Mouse (Mus musculus): ENCODE data around the gene Larp1b. TPM values are rescaled to one million over a fixed set of nuclear protein-coding genes. Genes with fewer than 3 reads are reported as not detected.

The Larp1b gene
- polyA plus RNA-seq, 1 experiment from 2014 or later: 16.0 TPM

DNA sequence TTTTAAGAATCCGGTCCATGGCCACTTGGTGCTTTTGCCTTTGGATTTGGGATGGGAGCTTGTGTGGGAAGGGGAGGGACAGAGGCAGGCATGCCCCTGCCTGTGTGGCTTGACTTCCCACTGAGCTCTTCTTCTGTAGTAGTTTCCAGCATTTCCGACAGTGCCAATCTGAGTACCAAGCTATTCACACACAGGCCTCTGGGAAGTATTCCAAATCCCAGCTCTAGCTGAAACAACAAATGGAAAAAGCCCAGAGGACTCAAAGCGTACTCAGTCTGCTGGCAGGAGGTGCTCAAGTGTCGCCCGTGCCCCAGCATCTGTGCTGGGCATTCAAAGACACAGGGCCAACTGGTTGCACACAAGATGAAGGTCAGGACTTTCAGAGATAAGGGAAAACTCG is 72.4 kb downstream of the Larp1b start:
- no peaks in the 10 kb centered on the region for H3K4me1 ChIP-seq (replicated peaks)
- no peaks in the 10 kb centered on the region for H3K9me3 ChIP-seq (replicated peaks)
- H3K4me2 ChIP-seq: no peak overlapping the region
- ATAC-seq (replicated peaks; ENCODE audit: insufficient number of reproducible peaks, insufficient read depth, low FRiP score, low read depth): no peak
- 57% methylated on average over 6 of the region's 6 CpGs for WGBS
- no peak overlapping the region for H3K27ac ChIP-seq
- H3K36me3 ChIP-seq: no peaks in the 10 kb centered on the region
- H3K4me3 ChIP-seq: no peak overlapping the region
- H3K27me3 ChIP-seq: no peaks in the 10 kb centered on the region
- no peak overlapping the region for H3K9ac ChIP-seq

DNA sequence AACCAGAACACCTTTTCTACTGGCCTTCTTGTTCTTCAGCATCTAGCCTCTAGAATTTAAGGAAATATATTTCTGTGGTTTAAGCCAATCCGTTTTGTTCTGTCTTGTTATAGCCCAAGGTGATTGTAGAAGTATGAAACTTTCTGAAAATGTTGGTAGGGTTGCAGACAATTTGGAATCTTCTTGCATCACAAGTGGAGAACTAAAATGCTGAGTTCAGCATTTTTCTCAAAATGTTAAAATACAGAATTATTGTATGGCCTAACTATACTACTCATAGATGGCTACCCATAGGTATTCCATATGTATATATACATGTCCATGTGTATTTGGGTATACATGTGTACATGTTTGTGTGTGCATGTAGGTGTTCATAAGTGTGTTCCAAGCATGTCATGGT is 81.1 kb downstream of the Larp1b start:
- no peak overlapping the region for H3K4me3 ChIP-seq
- H3K4me2 ChIP-seq: no peak overlapping the region
- no peaks in the 10 kb centered on the region for H3K4me1 ChIP-seq (replicated peaks)
- H3K9me3 ChIP-seq (replicated peaks): no peaks in the 10 kb centered on the region
- ATAC-seq (replicated peaks; ENCODE audit: insufficient number of reproducible peaks, insufficient read depth, low FRiP score, low read depth): no peak
- H3K36me3 ChIP-seq: no peaks in the 10 kb centered on the region
- H3K9ac ChIP-seq: no peak overlapping the region
- H3K27ac ChIP-seq: no peak overlapping the region
- 72% methylated on average over 1 of the region's 1 CpGs for WGBS
- no peaks in the 10 kb centered on the region for H3K27me3 ChIP-seq

DNA sequence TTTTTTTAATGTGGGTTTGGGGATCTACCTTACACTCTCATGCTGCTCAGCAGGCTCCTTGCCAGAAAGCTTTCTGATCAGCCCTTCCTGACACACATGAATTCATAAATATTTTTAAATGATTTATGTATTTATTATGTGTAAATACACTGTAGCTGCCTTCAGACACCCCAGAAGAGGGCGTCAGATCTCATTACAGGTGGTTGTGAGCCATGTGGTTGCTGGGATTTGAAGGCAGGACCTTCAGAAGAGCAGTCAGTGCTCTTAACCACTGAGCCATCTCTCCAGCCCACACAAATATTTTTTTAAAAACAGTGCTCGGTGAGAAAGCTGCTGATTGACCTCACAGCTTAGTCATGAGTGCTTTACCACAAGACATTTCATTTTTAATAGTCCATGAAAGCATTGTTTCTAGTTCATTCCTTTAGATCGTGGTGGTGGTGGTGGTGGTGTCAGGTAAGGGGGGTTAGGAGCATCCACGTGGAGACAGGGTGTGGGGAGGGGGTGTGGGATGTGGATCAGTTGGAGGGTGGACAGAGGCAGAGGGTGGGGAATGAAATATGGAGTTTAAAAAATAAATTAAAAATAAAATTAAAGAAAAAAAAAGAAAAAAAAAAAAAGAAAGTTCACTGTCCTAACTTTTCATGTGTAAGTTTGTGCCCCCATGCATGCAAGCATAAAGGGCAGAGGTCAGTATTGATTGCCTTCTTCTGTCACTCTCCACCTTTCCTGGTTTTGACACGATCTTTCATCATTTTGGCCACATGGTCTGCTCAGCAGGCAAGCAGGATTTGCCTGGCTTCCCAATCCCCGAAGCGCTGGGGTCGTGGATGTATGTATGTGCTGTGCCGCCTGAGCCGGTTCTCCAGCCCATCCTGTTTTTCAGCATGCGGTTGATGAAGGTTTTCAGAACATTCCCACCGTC is 81.9 kb downstream of the Larp1b start:
- Histone ChIP-seq H3K4me2 (no peak overlapping the region), H3K9ac (no peak overlapping the region), H3K9me3 (replicated peaks) (no peaks in the 10 kb centered on the region), H3K36me3 (no peaks in the 10 kb centered on the region), H3K4me3 (no peak overlapping the region), H3K27ac (no peak overlapping the region), H3K4me1 (replicated peaks) (no peaks in the 10 kb centered on the region), H3K27me3 (no peaks in the 10 kb centered on the region)
- ATAC-seq (replicated peaks; ENCODE audit: insufficient number of reproducible peaks, insufficient read depth, low FRiP score, low read depth): no peak
- 79% methylated on average over 12 of the region's 12 CpGs for WGBS

DNA sequence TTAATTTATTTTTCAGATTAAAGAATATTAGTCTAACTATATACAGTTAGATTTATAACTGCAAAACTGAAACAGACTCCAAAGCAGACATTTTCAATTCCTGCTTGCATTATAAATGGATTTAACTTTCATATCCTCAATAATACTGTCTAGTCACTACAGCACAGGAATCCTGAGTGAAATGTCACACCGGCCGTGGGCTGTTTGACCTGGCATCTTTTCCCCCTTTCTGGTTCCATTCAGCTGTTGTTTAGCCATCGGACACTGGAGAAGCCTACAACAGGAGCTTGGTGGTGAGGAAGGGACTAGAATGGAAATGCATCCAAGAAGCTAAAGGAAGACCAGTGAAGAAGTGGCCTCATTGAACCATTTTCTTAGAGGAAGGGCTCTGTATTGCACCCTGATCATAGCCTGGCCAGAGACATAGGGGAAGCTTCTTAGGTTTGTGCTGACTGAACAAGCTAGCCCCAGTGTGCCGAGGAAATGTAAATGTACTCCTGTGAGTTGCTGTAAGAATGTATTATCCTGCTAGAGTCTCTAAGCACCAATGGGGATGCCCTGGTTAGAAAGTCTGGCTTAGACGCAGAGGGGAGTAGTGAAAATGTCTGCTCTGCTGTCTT is 88.8 kb downstream of the Larp1b start:
- Histone ChIP-seq H3K4me3 (no peak overlapping the region), H3K27me3 (no peaks in the 10 kb centered on the region), H3K27ac (no peak overlapping the region), H3K4me2 (no peak overlapping the region), H3K36me3 (no peaks in the 10 kb centered on the region), H3K9ac (no peak overlapping the region), H3K9me3 (replicated peaks) (no peaks in the 10 kb centered on the region), H3K4me1 (replicated peaks) (no peaks in the 10 kb centered on the region)
- ATAC-seq (replicated peaks; ENCODE audit: insufficient number of reproducible peaks, insufficient read depth, low FRiP score, low read depth): no peak
- 75% methylated on average over 5 of the region's 5 CpGs for WGBS

DNA sequence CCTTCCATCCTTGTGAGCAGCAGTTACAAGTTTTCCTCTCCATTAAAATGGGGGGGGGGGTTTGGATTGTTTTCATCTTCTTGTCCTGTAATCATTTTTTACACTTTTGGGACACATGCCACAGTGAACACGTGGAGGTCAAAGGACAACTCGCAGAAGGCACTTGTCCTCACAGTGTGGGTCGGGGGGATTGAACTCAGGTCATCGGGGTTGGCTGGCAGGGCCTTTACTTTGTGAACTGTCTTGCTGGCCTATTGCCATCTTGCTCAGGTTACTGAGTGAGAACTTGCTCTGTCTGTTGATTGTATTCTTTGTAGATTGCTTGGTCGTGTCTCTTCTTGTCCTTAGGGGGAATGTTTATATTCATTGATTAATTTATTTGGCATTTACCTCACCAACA is 91.6 kb downstream of the Larp1b start:
- H3K4me3 ChIP-seq: no peak overlapping the region
- H3K4me2 ChIP-seq: no peak overlapping the region
- ATAC-seq (replicated peaks; ENCODE audit: insufficient number of reproducible peaks, insufficient read depth, low FRiP score, low read depth): no peak
- H3K27ac ChIP-seq: no peak overlapping the region
- 62% methylated on average over 5 of the region's 5 CpGs for WGBS
- H3K9me3 ChIP-seq (replicated peaks): no peaks in the 10 kb centered on the region
- no peak overlapping the region for H3K9ac ChIP-seq
- H3K36me3 ChIP-seq: no peaks in the 10 kb centered on the region
- no peaks in the 10 kb centered on the region for H3K27me3 ChIP-seq
- H3K4me1 ChIP-seq (replicated peaks): peaks cover 6% of the 10 kb centered on the region

DNA sequence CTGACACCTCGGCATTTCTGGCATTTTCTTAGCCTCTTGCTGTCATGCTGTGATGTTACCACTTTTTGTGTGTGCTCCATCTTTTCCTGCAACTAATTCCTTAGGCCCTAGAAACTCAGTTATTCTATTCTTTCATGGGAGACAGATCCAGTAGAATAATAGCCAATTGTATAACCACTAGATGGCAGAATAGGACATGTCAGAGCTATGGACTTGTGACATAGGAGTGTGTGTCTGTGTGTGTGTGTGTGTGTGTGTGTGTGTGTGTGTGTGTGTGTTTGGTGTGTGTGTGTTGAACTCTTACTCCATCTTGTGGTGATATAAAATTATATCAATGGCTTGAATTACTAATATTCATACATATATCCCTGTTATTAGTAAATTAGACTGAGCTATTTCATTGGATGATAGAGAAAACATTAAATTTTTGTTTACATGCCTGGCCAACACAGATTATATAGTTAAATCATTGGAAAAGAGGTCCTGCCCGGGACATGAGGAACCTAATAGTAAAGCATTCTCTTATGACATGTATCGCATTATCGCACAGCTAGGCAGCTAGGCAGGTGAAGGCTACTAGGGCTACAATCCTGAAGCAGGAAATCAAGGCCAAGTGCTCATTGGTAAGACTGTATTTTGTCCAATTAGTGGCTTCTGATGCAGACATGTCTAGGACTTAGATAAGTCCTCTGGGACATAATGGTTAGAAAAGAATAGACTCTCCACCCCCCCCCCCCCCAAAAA is 92.7 kb downstream of the Larp1b start:
- Histone ChIP-seq H3K27me3 (no peaks in the 10 kb centered on the region), H3K9ac (no peak overlapping the region), H3K4me1 (replicated peaks) (peaks cover 6% of the 10 kb centered on the region), H3K9me3 (replicated peaks) (no peaks in the 10 kb centered on the region), H3K4me2 (no peak overlapping the region), H3K4me3 (no peak overlapping the region), H3K27ac (no peak overlapping the region), H3K36me3 (no peaks in the 10 kb centered on the region)
- ATAC-seq (replicated peaks; ENCODE audit: insufficient number of reproducible peaks, insufficient read depth, low FRiP score, low read depth): no peak
- WGBS: 77% methylated on average over 4 of the region's 4 CpGs

DNA sequence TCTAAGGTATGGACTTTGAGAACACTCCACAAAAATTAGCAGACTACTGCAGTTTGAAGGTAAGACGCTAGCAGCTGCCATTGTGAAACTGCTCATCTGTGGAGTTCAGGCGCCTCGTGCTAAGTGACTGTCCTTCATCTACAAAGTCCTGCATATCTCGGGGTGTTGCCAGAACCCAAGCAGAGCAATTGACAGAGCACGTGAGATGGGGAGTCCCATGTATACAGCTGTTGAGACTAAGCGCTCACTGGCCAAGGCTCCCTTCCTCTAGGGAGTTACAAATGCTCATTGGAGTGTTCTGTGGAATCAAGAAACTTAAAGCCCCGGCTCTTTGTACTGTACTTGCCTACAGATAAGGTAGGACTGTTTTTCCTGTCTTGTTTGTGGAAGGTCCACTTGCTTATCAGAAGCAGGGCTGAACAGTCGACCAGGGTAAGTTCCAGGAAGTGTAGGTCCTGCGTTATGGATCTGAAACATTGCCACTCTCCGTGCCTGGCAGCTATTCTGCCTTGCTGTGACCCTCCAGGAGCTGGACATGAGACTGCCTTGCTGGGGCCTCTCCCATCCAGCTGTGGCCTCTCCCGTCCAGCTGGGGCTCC is 94.2 kb downstream of the Larp1b start:
- Histone ChIP-seq H3K36me3 (no peaks in the 10 kb centered on the region), H3K27ac (no peak overlapping the region), H3K27me3 (no peaks in the 10 kb centered on the region), H3K4me3 (no peak overlapping the region), H3K9ac (no peak overlapping the region), H3K4me1 (replicated peaks) (peaks cover 6% of the 10 kb centered on the region), H3K4me2 (no peak overlapping the region), H3K9me3 (replicated peaks) (no peaks in the 10 kb centered on the region)
- ATAC-seq (replicated peaks; ENCODE audit: insufficient number of reproducible peaks, insufficient read depth, low FRiP score, low read depth): no peak
- WGBS: 31% methylated on average over 11 of the region's 11 CpGs

DNA sequence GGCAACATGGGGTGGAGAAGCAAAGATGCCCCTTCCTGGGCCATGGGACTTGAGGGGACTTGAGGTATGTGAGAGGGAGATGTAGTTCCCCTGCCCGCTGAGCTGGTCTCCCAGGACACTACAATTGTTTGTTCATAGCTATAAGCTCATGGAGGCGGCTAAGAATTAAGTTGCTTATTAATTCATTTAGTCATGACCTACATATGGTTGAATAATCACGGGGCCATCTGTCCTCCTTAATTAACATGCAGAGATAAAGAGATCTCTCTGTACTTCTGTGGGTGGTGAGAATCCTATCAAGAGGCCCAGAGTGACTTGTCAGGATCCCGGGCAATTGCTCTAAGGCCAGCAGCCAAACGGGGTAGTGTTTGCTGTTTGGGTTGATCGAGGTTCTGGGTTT is 98.2 kb downstream of the Larp1b start:
- H3K36me3 ChIP-seq: no peaks in the 10 kb centered on the region
- no peak overlapping the region for H3K27ac ChIP-seq
- WGBS: 85% methylated on average over 6 of the region's 6 CpGs
- H3K9ac ChIP-seq: no peak overlapping the region
- H3K4me2 ChIP-seq: no peak overlapping the region
- no peak overlapping the region for H3K4me3 ChIP-seq
- H3K4me1 ChIP-seq (replicated peaks): peaks cover 6% of the 10 kb centered on the region
- no peaks in the 10 kb centered on the region for H3K27me3 ChIP-seq
- no peaks in the 10 kb centered on the region for H3K9me3 ChIP-seq (replicated peaks)
- ATAC-seq (replicated peaks; ENCODE audit: insufficient number of reproducible peaks, insufficient read depth, low FRiP score, low read depth): no peak

DNA sequence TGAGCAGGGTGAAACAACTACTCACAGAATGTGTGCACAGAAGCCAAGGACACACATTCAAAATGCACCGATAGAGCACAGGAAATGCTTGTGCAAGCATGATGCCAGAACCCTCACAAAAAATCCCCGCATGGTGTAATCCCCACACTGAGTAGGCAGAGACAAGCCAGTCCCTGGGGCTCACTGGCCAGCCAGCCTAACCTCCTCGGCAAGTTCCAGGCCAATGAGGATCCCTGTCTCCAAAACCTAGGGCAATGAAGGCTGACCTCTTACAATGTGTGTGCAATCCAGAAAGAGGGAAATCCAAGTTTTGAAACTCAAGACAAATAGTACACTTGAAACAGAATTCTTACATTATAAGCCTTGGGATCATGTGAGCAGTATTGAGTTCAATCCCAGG is 103.7 kb downstream of the Larp1b start:
- Histone ChIP-seq H3K4me2 (no peak overlapping the region), H3K4me1 (replicated peaks) (peaks cover 6% of the 10 kb centered on the region; the same call in 1 of the 2 replicates), H3K27me3 (no peaks in the 10 kb centered on the region), H3K27ac (no peak overlapping the region), H3K36me3 (no peaks in the 10 kb centered on the region), H3K9me3 (replicated peaks) (no peaks in the 10 kb centered on the region), H3K9ac (no peak overlapping the region), H3K4me3 (no peak overlapping the region)
- ATAC-seq (replicated peaks; ENCODE audit: insufficient number of reproducible peaks, insufficient read depth, low FRiP score, low read depth): no peak
- WGBS: 85% methylated on average over 3 of the region's 3 CpGs

DNA sequence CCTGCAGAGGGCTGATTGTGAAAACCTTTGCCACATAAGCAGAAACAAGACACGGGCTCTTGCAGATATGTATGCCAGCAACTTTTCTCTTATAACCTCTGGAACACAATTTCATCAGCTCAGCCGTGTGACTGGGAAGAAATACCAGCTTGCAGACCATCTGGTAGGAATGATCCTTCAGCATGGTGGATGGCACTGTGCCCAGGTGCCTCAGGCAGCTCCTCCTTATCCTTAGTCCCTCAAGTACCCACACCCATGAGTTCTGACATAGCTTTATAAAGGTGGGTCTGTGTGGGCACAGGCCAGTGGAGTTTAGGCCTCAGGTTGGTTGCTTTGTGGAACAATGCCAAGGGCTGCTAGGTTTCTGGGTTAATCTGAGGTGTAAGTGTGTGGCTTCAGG is 108.8 kb downstream of the Larp1b start:
- Histone ChIP-seq H3K9me3 (replicated peaks) (no peaks in the 10 kb centered on the region), H3K27ac (peak overlapping the region; percentile 58), H3K27me3 (no peaks in the 10 kb centered on the region), H3K4me1 (replicated peaks) (peaks cover 9% of the 10 kb centered on the region; the same call in 1 of the 2 replicates), H3K9ac (no peak overlapping the region), H3K36me3 (no peaks in the 10 kb centered on the region), H3K4me2 (no peak overlapping the region), H3K4me3 (no peak overlapping the region)
- 44% methylated on average over 2 of the region's 2 CpGs for WGBS
- ATAC-seq (replicated peaks; ENCODE audit: insufficient number of reproducible peaks, insufficient read depth, low FRiP score, low read depth): no peak

DNA sequence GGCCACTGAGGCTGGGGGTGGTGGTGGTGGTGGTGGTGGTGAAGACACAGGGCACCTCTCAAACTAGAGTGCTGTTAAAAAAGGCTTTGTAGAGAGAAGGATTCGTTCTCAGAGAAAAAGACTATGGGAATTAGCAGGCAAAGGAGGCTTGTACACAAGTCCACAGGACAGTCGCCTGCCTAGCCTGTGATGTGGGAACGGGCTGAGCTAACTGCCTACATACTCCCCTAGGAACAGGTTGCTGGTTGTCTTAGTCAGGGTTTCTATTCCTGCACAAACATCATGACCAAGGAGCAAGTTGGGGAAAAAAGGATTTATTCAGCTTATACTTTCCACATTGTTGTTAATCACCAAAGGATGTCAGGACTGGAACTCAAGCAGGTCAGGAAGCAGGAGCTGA is 109.6 kb downstream of the Larp1b start:
- no peak overlapping the region for H3K4me2 ChIP-seq
- ATAC-seq (replicated peaks; ENCODE audit: insufficient number of reproducible peaks, insufficient read depth, low FRiP score, low read depth): no peak
- H3K4me1 ChIP-seq (replicated peaks): peaks cover 9% of the 10 kb centered on the region; the same call in 1 of the 2 replicates
- no peak overlapping the region for H3K4me3 ChIP-seq
- no peak overlapping the region for H3K27ac ChIP-seq
- H3K9me3 ChIP-seq (replicated peaks): no peaks in the 10 kb centered on the region
- H3K36me3 ChIP-seq: no peaks in the 10 kb centered on the region
- H3K27me3 ChIP-seq: no peaks in the 10 kb centered on the region
- WGBS: 82% methylated on average over 3 of the region's 3 CpGs
- H3K9ac ChIP-seq: no peak overlapping the region

Data from heart, embryonic 15.5 days (tissue).